ENCODE assay signal across 8 mouse cellular contexts in the genomic region with DNA sequence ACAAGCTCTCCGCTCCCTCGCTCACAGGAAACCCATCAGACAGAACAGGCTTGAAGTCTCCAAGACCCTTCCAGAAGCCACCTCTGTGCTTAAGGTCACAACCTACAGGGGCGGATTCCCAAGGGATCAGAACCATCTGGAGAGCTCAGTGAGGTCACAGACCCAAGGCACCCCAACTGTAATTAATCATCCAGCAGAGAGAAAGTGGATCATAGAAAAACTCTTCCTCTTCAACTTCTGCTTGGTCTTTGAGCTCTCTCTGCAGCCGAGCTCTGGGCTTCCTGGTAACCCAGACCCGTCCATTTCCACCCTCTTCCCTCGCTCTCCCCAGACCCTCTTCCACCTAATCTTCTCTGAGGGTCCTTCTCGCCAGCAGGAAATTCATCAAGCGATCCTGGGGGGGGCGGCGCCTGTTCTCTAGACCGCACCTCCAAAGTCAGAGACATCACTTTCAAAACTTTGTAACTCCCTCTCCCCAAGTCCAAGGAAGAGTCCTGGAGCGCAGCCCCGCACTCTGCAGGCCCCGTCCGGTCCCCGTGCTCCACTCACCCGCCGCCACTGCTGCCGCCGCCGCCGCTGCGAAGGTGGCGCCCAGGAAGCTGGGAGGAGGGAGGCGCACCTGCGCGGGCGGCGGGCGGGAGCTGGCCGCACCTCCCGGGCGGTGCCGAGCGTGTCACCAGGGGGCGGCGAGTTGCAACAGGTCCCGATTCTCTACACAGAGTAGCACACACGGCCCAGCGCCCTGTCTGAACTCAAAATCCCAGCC. TPM values are rescaled to one million over a fixed set of nuclear protein-coding genes. Genes with fewer than 3 reads are reported as not detected.
DNase-seq lines count a peak whose midpoint lies in the region; ATAC-seq and TF ChIP-seq lines count a peak whose summit lies in the region.

A gene (minus strand): TSS at position 602 of the 766 bp plus-strand sequence.

- ATAC-seq in heart, embryonic 15.5 days (replicated peaks; ENCODE audit: insufficient number of reproducible peaks, insufficient read depth, low FRiP score, low read depth) = no peak; the same call in none of the 2 replicates

- DNase-seq in cerebellum, postnatal 14 days = peak; percentile 4 to 7
- DNase-seq in cerebellum, adult 9-11 months = no peak
- DNase-seq in adrenal gland, postnatal 10 days = peak; percentile 59
- peak; percentile 76 for DNase-seq in kidney, postnatal 14 days
- peak; percentile 69 to 79 for DNase-seq in lung, postnatal 4 days
- no peak for DNase-seq in frontal cortex, postnatal 36 days (ENCODE audit: low spot score in 2 of 2)

- no peaks in the 10 kb centered on the region for H3K9me3 ChIP-seq in heart, embryonic 15.5 days (replicated peaks)

- H3K36me3 ChIP-seq in heart, embryonic 15.5 days = no peaks in the 10 kb centered on the region
- H3K36me3 ChIP-seq in testis, adult 2 months (ENCODE audit: control insufficient read depth, insufficient read depth, low read length) = no peaks in the 10 kb centered on the region

- TF ChIP-seq CTCF in testis, adult 2 months (IDR thresholded peaks at IDR 0.05; ENCODE audit: control insufficient read depth, insufficient read depth, insufficient replicate concordance, low read depth, low read length) = no peak

- H3K27me3 ChIP-seq in heart, embryonic 15.5 days = peaks cover 4% of the 10 kb centered on the region; the same call in 1 of the 2 replicates
- no peaks in the 10 kb centered on the region; the same call in 1 of the 2 replicates for H3K27me3 ChIP-seq in testis, adult 2 months (ENCODE audit: control insufficient read depth, insufficient read depth, low read length)

- peak within 1 kb of the TSS; percentile 37; the same call in 1 of the 2 replicates for H3K27ac ChIP-seq in heart, embryonic 15.5 days
- H3K27ac ChIP-seq in testis, adult 2 months (ENCODE audit: control insufficient read depth, insufficient read depth, low read depth, low read length) = no peak within 1 kb of the TSS

- H3K4me1 ChIP-seq in heart, embryonic 15.5 days (replicated peaks) = peaks cover 3% of the 10 kb centered on the region
- peaks cover 8% of the 10 kb centered on the region for H3K4me1 ChIP-seq in testis, adult 2 months (ENCODE audit: control insufficient read depth, insufficient read depth, low read length)

- peak within 1 kb of the TSS; percentile 58 for H3K4me3 ChIP-seq in heart, embryonic 15.5 days
- peak within 1 kb of the TSS; percentile 60 for H3K4me3 ChIP-seq in testis, adult 2 months (ENCODE audit: control insufficient read depth, low read depth, low read length)

- H3K4me2 ChIP-seq in heart, embryonic 15.5 days = peak within 1 kb of the TSS; percentile 97

- peak within 1 kb of the TSS; percentile 55 for H3K9ac ChIP-seq in heart, embryonic 15.5 days

- WGBS in heart, embryonic 15.5 days = 2% methylated on average over 38 of the region's 40 CpGs

- TF ChIP-seq POLR2A in testis, adult 2 months (IDR thresholded peaks at IDR 0.05; ENCODE audit: control insufficient read depth, low read depth, low read length) = no peak

RNA-seq across cellular contexts. Expression of the gene that starts here (rescaled TPM):
- under 1 TPM; 0.27 to 0.39 TPM for total RNA-seq in adrenal gland, postnatal 10 days (2021)
- polyA plus RNA-seq in heart, embryonic 15.5 days (2015; fragmentation: Nextera tagmentation; extraction: Ambion mirVana) = 0.21 and 0.93 TPM in 2 replicates
- polyA plus RNA-seq in testis, adult 2 months (2012; rRNA removed) = not detected in 2 replicates

Comparison
In these comparisons a context has a peak if more than half of its experiments do, and no peak if none do; other contexts are left out.
1. DNase-seq: peak in cerebellum, postnatal 14 days (2 of 2), kidney, postnatal 14 days (single experiment) and lung, postnatal 4 days (2 of 2); none in cerebellum, adult 9-11 months (single experiment) and frontal cortex, postnatal 36 days (0 of 2).
2. Peak in DNase-seq in adrenal gland, postnatal 10 days; RNA of the gene not detected or under 1 TPM.